Mouse (Mus musculus): ENCODE results near the gene Ush1c. TPM values are rescaled to one million over a fixed set of nuclear protein-coding genes. Genes with fewer than 3 reads are reported as not detected.
A peak's percentile ranks its signal among the peaks of the same experiment; 100 is the strongest.

Ush1c gene
- polyA plus RNA-seq, 1 experiment from 2014 or later = 2.8 TPM

- H3K27me3 ChIP-seq = no peaks in the 10 kb centered on the region
- no peak overlapping the region for H3K4me2 ChIP-seq
- WGBS = 20% methylated on average over 3 of the region's 3 CpGs
- H3K27ac ChIP-seq = no peak overlapping the region
- H3K4me1 ChIP-seq = peaks cover 7% of the 10 kb centered on the region; the same call in 1 of the 2 replicates
- no peaks in the 10 kb centered on the region for H3K36me3 ChIP-seq (ENCODE audit: poor library complexity, severe bottlenecking)
- ATAC-seq = no peak
- no peaks in the 10 kb centered on the region for H3K9me3 ChIP-seq (replicated peaks)
- H3K9ac ChIP-seq = no peak overlapping the region
- H3K4me3 ChIP-seq = no peak overlapping the region
These were observed 76.7 kb downstream of the Ush1c start for GRCm38 (mm10) chr7:46161615-46162014.

GRCm38 (mm10) chr7:46157746-46158145, 80.6 kb downstream of the Ush1c start:
- Histone ChIP-seq H3K27ac (no peak overlapping the region), H3K4me3 (no peak overlapping the region), H3K4me2 (no peak overlapping the region), H3K9me3 (replicated peaks) (no peaks in the 10 kb centered on the region), H3K4me1 (peaks cover 22% of the 10 kb centered on the region), H3K27me3 (no peaks in the 10 kb centered on the region; the same call in 1 of the 2 replicates), H3K9ac (no peak overlapping the region), H3K36me3 (ENCODE audit: poor library complexity, severe bottlenecking) (no peaks in the 10 kb centered on the region)
- no peak for ATAC-seq
- 74% methylated on average over 7 of the region's 7 CpGs for WGBS

DNA sequence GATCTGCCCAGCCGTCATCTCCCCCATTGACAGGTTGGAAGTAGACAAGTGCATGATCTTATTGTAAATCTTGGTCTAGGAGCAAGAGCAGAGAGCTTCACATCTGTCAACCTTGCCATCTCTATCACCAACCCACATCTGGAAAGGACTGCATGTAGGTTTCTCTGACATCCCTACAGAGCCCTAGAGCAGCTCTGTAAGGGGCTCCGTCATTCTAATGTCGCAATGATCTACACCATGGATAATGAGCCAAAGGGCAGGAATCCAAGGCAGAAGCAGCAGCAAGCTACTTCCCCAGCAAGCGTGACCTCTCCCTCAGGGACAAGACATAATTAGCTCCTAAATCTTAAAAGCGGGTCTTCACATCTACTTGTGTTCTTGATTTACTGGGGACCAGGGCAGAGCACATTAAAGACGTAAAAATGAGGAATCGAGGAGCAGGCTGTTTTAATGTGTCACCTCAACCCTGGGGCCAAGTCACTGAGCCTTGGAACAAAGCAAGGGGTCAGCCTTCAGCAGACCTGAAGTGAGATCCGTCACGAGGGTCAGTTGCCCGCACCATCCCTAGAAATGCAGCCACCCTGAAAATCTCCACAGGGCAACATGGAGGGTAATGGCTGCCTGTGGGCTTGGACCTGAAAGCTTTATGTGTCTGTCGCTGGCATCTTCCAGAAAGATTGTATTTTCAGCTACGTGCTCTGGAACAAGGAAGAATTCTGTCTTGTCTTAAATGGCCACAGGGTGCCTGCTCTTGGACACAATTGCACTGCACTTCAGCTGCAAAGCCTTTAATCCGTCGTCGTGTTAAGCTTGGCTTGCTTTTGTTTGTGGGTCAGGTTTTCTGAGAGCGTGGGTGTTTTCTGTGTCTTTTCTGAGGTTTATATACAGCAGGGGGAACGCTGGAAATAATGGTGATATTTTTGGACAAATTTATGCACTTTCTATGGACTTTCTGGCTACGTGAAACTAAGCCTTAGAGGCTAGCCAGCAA, 83.5 kb downstream of the Ush1c start:
- Histone ChIP-seq H3K27ac (no peak overlapping the region), H3K4me1 (peaks cover 20% of the 10 kb centered on the region), H3K4me2 (no peak overlapping the region), H3K27me3 (no peaks in the 10 kb centered on the region; the same call in 1 of the 2 replicates), H3K9ac (no peak overlapping the region), H3K4me3 (no peak overlapping the region), H3K36me3 (ENCODE audit: poor library complexity, severe bottlenecking) (no peaks in the 10 kb centered on the region), H3K9me3 (replicated peaks) (no peaks in the 10 kb centered on the region)
- no peak for ATAC-seq
- WGBS = 24% methylated on average over 18 of the region's 18 CpGs

- no peak overlapping the region for H3K9ac ChIP-seq
- H3K36me3 ChIP-seq (ENCODE audit: poor library complexity, severe bottlenecking) = no peaks in the 10 kb centered on the region
- 42% methylated on average over 9 of the region's 9 CpGs for WGBS
- H3K9me3 ChIP-seq (replicated peaks) = no peaks in the 10 kb centered on the region
- no peak overlapping the region for H3K4me2 ChIP-seq
- H3K27me3 ChIP-seq = no peaks in the 10 kb centered on the region; the same call in 1 of the 2 replicates
- H3K4me1 ChIP-seq = peaks cover 20% of the 10 kb centered on the region
- ATAC-seq = no peak
- no peak overlapping the region for H3K4me3 ChIP-seq
- peak overlapping the region; percentile 52; the same call in 1 of the 2 replicates for H3K27ac ChIP-seq
These were observed 85.4 kb downstream of the Ush1c start for GRCm38 (mm10) chr7:46152819-46153351.

DNA sequence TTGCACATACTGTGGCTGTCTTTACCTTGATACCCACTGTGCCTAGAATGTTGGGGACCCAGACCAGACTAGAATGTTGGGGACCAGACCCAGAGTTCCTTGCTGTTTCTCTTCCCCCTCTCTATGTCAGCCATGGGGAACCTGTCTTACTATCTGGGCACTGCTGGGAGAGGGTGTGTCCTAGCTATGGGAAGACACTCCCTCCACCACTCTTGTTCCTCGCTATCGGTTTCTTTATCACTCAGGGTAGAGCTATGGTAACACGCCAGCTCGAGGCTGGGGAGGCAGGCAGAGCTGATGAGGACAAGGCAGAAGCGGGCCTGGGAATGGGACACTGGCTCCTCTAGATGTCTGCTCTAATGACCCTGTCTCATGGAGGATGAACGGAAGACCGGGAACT, 90.9 kb downstream of the Ush1c start:
- WGBS = 91% methylated on average over 7 of the region's 7 CpGs
- Histone ChIP-seq H3K4me1 (peaks cover 17% of the 10 kb centered on the region), H3K9ac (0 out of 2 replicates have a peak overlapping the region, but pooled peaks have one; percentile 38), H3K4me3 (no peak overlapping the region), H3K27ac (peak overlapping the region; percentile 72), H3K9me3 (replicated peaks) (no peaks in the 10 kb centered on the region), H3K36me3 (ENCODE audit: poor library complexity, severe bottlenecking) (no peaks in the 10 kb centered on the region), H3K4me2 (no peak overlapping the region), H3K27me3 (no peaks in the 10 kb centered on the region)
- peak; percentile 10; the same call in 1 of the 2 replicates for ATAC-seq

GRCm38 (mm10) chr7:46146675-46147308, 91.5 kb downstream of the Ush1c start:
- Histone ChIP-seq H3K4me2 (no peak overlapping the region), H3K27me3 (no peaks in the 10 kb centered on the region), H3K9me3 (replicated peaks) (no peaks in the 10 kb centered on the region), H3K27ac (peak overlapping the region; percentile 72), H3K4me1 (peaks cover 15% of the 10 kb centered on the region), H3K9ac (0 out of 2 replicates have a peak overlapping the region, but pooled peaks have one; percentile 38), H3K36me3 (ENCODE audit: poor library complexity, severe bottlenecking) (no peaks in the 10 kb centered on the region), H3K4me3 (no peak overlapping the region)
- peak; percentile 59 for ATAC-seq
- WGBS = 56% methylated on average over 7 of the region's 7 CpGs

Other genes starting within 250 kb of the Ush1c start
- 0.13 and 0.28 TPM in 2 replicates for gene Abcc6, start 208.2 kb downstream of the Ush1c start, polyA plus RNA-seq (2015; fragmentation: Nextera tagmentation; extraction: Ambion mirVana)
- gene Nomo1, start 204.8 kb downstream of the Ush1c start, polyA plus RNA-seq (2015; fragmentation: Nextera tagmentation; extraction: Ambion mirVana) = 30.7 and 32.3 TPM in 2 replicates
- 1.1 and 2.6 TPM in 2 replicates for gene Kcnj11, start 137.7 kb downstream of the Ush1c start, polyA plus RNA-seq (2015; fragmentation: Nextera tagmentation; extraction: Ambion mirVana)
- gene Abcc8, start 58.5 kb downstream of the Ush1c start, polyA plus RNA-seq (2015; fragmentation: Nextera tagmentation; extraction: Ambion mirVana) = 6.9 and 10.2 TPM in 2 replicates
- not detected in 2 replicates for gene Otog, start 2.5 kb upstream of the Ush1c start, polyA plus RNA-seq (2015; fragmentation: Nextera tagmentation; extraction: Ambion mirVana)
- gene Myod1, start 138.0 kb upstream of the Ush1c start, polyA plus RNA-seq (2015; fragmentation: Nextera tagmentation; extraction: Ambion mirVana) = not detected in 2 replicates
- gene Kcnc1, start 158.0 kb upstream of the Ush1c start, polyA plus RNA-seq (2015; fragmentation: Nextera tagmentation; extraction: Ambion mirVana) = 3.6 and 6.9 TPM in 2 replicates

All from forebrain, embryonic 13.5 days (tissue).